Mouse (Mus musculus): Measurements from ENCODE around the gene Ect2.

The Ect2 gene

DNA sequence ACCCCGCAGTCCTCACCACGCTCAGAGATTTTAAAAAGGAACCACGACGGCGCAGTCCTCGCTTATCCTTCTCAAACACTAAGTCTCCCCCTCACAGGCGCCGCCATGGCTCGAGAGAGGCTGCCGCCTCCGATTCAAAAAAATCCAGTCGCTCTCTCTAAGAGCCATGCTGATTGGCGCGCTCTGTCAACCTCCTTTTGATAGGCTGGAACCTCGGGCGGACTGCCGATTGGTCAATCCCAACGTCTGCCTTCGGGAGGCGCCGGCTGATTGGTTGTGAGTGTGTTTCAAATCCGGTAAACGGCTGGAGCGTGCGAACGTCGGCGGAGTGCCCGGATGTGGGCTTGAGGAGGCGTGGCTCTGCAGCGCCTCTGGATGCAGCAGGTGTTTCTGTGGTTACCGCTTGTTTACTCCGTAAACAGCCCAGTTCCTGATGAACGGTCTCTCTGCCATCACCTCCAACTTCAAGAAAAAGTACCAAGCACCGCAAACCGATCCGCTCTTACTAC is at the start of gene Ect2:
TSS of gene Ect2 (minus strand) at position 178 of the 509 bp plus-strand sequence.
- DNase-seq (ENCODE audit: low read depth) = peak; percentile 96

DNA sequence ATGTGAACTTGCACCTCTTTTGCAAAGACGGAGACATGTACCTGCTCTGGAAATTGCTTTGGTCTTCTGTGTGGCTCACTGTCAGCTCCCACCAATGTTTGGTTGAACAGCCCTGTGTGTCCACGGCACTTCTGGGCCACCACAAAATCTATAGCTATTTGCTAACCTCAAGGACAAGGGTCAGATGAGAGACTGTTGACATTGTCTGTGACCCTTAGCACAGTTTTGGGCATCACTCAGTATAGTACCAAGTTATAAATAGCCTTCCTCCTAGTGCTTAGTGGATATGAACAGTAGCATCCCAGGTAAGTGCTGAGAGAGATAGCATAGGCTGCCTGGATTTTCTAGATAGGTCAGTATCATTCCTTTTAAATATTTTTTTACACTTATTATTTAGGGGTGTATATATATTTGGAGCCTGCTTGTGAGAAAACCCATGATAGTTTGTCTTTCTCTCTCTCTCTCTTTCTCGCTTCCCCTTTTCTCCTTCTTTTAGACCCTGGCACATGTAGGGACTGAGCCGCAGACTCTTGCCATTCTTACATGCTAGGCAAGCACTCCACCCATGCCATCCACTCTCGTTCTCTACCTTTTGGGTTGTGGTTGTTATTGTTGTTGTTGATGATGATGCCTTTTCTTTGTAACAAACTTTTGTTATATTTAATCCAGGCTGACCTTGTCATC is 48.2 kb upstream of the Ect2 start:
- no peak for DNase-seq (ENCODE audit: low read depth)

DNA sequence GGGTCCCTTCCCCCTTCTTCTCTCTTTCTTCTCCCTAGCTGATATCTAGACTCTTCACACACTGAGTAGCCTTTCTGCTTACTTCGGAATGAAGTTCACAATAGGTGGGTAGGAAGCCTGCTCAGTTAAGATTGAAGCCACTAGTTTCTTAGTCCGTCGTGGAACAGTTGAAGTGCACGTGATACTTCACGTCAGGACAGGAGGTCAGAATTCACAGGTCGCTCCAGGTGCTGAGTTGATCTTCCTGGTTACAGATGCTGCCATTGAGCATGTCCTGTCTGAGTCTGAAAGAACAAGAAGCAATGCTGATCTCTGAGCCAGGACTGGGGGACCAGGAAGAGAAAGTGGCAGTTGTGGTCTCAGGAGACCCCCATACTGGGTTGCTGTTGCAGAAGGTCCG is 45.4 kb upstream of the Ect2 start:
- no peak for DNase-seq (ENCODE audit: low read depth)

DNA sequence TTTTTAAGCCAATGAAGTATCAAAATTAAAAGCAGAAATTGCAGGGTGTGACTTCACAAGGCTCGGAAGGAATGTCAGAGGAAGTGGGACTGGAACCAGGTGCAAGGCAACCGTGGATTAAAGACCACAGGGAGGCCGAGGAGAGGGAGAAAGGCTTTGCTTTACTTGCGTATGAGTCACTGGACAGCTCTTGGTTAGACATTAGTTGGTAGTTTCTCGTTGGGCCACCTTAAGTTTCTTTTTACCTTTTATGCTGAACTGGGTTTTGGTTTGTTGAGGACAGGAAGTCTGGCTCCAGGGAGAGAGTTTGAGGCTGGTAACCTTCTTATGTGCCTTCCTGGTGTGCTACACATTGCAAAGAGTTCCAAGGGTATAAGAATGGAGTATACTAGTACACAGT is 44.1 kb upstream of the Ect2 start:
- DNase-seq (ENCODE audit: low read depth) = no peak

DNA sequence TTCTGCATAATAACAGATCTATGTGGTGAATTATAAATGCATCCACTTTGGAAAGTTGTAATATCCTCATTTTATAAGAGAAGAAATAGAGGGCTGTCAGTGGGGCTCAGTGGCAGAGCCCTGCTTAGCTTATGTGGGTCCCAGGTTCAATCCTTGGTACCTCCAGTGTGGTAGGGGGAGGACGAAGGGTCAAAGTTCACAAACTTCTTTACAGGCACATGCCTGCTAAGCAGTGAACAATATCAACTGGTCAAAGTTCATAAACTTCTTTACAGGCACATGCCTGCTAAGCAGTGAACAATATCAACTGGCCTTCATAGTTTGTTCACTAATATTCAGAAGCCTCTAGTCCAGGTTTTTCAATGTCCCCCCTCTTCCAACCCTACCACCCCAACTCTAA is 42.9 kb upstream of the Ect2 start:
- DNase-seq (ENCODE audit: low read depth) = no peak

DNA sequence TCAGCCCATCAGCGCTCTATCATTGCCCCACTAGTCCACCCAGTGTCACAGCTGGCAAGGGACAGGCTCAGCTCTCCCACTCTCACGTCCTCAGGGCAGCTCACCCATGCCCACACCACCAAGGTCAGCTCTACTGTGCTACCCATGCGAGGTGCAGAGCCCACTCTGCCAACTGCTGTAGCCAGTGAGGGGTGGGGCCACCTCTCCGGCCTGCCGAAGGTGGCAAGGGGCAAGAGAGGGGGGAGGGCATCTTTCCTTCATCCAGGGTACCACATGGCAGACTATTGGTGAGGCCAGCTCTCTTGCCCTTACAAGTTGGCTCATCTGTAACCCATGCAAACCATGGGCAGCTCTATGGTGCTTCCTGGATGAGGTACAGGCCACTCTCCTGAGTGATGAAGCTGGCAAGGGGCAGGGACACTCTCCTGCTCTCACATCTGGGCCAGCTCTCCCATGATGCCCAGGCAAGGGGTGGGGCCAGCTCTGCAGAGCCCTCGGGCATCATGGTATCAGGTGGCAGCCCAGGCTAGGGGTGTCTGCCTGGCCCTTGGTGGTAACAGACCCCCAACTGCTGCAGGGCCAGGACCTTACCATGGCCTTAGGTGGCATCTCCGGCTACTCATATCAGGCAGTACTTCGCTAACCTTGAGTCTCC is 42.0 kb upstream of the Ect2 start:
- DNase-seq (ENCODE audit: low read depth) = no peak

DNA sequence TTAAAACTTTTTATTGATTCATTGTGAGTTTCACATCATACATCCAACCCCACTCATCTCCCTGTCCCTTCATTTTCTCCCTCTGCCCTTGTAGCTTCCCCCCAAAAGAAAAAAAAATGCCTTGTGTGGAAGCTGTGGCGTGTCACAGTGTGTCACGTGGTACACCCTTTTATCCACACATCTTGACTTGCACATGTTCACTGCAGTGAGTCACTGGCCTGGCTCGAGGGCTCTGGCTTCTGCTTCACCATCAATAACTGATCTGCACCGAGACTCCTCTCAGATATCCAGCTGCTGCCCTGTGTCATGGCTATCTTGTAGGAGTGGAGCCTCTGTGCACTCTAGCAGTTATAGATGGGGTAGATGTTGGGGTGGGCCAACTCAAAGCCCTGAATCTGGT is 41.5 kb upstream of the Ect2 start:
- DNase-seq (ENCODE audit: low read depth) = no peak

DNA sequence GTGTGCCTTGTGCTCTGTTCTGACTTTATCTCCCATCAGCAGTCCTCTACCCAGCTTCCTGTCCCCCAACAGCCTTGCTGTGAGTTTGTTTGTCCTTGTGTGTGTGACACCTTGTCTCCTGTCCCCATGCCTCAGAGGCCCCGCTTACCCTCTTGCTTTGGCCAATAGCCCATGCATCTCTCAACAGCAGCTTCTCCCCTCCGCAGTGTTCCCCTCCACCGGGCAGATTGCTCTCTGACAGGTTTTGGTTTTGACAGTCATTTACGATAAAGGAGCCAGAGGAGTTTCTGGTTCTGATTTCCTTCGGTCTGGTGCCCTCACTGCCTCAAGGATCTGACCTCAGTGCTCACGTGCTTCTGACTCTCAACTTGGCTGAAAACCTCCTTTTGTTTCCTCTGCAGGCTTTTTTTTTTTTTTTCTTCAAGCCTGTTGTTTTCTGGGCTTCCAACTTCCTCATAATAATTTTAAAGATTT is 40.2 kb upstream of the Ect2 start:
- no peak for DNase-seq (ENCODE audit: low read depth)

DNA sequence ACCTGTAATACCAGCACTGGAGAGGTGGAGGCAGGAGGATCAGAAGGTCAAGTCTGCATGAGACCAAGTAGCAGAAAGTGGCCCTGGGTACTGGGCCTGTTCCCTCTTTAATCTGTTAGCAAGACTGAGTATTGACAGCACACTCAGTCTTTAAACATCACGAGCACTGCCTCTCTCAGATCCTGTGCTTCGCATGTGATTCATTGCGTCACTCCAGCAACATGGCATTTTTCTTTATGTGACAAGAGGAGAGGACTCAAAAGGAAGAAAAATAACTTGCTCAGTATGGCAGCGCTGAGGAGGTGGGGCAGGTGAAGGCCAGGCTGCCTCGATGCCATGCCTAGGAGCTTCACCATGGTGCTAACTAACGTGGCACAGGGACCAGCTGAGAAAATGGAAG is 38.2 kb upstream of the Ect2 start:
- DNase-seq (ENCODE audit: low read depth) = no peak

DNA sequence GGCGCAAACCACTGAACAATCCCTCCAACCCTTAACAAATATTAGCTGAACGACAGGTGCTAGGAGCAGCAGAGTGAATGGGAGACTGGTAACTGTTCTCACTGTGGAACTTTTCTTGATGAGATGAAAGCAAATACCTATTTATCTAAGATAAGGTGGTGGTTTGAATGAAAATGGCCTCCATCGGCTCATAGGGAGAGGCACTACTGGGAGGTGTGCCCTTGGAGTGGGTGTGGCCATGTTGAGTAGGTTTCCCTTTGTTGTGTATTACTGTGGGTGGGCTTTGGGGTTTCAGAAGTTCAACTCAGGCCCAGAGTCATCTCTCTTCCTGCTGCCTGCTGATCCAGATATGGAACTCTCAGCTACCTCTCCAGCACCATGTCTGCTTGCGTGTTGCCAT is 37.2 kb upstream of the Ect2 start:
- DNase-seq (ENCODE audit: low read depth) = no peak

DNA sequence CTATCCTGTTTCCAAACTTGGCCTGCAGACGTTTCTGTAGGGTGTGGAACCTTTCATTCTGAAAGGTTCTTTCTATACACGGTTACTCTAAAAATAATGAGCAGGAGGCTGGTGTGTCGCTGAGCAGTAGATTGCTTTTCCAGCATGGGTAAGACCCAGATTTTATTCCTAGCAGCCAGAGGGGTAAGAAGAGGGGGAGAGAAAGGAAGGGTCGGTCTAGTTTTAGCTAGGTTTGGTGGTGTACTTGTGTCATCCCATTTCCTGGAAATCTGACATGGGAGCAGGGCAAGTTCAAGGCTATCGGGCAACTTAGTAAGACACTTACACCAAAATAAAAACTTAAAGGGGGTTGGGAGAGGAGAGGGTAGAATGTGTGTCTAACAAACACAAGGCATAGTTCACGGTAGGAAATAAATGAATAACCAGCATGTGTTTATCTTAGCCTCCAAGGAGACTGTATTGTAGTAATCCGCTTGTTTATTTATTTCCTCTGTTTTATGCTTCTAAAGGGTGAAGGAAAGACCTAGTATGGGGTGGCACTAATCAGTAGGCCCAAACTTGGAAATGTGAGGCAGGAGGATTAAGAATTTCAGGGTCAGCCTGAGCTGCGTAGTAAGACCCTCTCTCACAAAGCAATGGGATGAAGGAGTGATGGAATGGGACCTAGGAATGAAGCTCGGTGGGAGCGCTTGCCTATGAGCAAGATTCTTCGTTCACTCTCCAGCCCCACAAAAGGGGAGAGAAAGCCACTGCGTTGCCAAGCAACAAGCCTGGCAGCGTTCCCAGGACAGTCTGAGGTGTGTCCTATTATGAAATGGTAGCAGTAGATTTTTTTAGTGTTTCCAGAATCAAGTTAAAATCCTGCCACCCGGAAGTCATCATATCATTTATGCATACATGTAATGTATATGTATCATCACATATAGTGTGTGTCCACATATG is 35.9 kb upstream of the Ect2 start:
- no peak for DNase-seq (ENCODE audit: low read depth)

DNA sequence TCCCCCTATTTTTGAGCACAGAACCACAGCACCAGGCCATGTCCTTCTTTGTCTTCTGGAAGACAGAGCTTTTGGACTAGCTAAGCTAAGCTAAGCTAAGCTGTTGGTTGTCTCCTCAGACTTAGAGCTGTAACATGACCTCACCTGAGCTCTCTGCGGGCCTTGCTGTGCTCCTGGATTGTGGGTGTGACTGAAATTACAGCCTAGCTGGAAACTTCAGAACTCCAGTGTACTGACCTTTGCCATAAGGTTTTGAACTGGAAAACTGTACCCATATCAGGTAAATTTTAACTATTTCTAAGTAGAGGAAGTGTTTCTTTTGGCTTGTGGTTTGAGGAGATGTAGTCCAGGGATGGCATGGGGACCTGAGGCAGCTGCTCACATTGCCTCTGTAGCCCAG is 34.7 kb upstream of the Ect2 start:
- no peak for DNase-seq (ENCODE audit: low read depth)

DNA sequence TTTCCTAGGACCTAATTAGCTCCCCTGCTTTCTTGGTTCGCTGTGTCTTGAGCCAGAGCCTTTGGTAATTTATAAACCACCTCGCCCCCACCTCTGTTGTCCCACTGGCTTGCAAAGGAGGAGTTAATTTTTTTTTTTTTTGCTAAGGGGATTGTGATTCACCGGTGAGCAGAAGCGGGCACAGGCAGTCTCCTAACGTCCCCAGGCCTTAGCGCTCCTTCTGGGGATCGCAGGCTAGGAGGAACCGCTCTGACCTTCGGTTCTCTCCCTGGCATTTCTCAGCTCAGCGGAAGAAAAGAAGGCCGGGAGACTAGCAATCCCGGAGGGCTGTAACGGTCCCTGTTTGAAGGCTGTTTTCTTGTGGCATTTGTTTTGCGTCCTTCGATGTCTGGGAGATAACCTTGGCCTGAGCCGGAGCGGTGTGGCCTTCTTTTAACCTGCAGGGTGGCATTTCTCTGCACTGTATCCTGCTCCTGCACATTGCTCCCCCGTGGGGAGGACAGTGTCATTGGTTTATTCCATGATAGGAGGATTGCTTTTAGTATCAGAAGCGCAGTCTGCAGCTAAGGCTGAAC is 30.0 kb upstream of the Ect2 start:
- DNase-seq (ENCODE audit: low read depth) = no peak

DNA sequence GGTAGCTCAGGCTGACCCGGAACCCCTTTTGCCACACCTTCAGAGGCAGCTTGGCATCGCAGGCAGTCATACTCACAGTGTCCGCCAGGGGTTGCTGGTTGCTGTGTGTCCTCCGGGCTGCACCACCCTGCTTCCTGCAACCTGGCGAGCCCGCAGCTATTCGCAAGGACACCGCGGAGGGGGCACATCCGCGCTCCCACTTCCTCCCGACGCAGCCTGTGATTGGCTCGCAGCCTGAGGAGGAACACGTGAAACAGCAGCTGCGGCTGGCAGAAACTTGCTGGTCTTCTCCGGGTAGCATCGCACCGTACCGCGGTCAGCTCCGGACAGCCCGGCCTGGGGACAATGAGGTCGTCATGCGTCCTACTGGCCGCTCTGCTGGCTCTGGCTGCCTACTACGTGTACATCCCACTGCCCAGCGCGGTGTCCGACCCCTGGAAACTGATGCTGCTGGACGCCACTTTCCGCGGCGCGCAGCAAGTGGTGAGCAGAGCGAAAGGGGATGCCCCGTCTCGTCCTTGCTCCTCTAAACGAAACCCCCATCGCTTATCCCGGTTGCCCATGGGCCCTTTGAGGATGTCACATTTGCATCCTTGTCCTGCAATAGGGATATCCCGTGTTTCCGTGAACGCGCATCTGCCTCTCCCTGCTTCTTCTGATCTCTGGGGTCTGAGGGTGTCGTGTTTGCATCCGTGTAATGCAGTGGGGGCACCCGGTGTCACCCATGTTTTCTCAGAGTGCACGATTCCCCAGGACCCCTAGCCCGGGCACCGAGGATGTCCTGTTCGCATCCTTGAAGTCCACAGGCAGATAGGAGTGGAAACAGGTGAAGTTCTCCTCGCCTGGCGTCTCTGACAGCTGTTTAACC is 29.3 kb upstream of the Ect2 start, which contains the start of gene Nceh1:
TSS of gene Nceh1 (plus strand) at position 233 of the 868 bp plus-strand sequence.
- DNase-seq (ENCODE audit: low read depth) = peak; percentile 81

DNA sequence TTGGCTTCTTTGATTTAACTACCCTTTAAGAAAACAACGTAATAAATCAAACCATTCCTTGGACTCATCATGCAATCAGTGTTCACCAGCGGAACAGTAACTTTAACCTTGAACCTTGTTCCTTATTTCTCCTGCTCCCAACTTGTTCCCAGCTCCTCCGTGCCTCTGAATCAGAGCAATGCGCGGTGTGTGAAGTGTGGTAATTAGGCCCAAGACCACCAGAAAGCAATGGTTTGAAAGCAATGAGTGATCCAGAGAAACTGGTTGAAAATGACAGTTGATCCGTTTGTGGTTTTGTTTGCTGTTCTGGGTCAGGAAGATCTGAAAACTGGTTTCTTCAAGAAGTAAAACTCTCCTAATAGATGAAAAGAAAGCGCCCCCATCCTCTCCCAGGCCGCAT is 26.0 kb upstream of the Ect2 start:
- DNase-seq (ENCODE audit: low read depth) = no peak

DNA sequence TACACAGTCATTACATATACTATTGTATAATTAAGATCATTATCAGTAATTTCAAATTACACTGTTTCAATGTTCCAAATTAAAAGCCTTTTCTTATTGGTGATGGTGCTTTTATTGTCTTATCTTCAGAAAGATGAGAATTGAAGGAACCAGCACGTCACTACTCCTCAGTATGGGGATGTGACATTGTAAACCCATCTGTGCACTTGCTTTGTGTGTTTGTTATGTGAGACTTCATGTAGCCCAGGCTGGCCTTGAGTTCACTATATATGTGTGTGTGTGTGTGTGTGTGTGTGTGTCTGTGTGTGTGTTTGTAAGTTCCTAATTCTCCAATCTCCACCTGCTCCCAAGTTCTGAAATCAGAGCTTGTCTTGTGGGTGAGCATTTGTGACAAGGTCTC is 16.6 kb upstream of the Ect2 start:
- no peak for DNase-seq (ENCODE audit: low read depth)

DNA sequence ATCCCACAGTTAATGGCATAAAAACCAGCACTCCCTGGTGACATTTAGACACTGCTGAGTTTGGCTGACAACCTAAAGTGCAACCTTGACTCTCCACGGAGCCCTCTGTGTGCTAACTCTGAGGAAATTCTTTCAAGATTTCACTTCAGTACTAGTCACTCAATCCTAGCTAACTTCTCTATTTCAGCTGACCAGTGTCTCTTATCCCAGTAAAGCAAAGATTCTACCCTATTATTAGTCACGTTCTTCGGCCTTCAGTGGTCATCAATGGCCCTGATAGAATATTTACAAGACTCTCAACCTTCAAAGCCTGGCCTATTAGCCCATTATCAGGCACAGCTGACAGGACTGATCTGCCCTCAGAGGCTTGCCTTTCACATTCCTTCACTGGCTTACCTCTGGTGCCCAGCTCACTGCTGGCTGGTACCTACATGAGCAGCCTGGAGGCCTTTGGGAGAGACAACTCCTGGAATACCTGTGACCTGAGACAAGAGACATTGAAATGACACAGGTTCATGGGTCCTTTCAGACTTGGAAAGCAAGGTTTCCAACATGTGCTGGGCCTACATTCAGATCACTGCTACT is 11.9 kb upstream of the Ect2 start:
- no peak for DNase-seq (ENCODE audit: low read depth)

DNA sequence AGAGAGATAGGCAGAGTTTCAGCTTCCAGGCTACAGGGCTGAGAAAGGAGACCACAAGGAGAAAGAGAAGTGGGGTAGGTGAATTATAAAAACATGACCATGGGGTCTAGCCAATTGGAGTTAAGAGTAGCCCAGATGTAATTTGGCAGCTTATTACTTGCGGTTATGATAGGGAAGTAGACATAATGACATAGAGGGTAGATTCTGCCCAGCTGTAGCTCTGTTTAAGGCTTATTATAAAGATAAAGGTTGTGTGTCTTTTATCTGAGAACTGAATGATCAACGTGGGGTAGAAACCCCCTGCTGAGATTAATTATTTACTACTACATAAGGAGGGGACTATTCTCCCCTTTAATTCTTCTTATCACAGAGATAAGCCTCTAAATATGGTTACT is 8.7 kb upstream of the Ect2 start:
- no peak for DNase-seq (ENCODE audit: low read depth)

DNA sequence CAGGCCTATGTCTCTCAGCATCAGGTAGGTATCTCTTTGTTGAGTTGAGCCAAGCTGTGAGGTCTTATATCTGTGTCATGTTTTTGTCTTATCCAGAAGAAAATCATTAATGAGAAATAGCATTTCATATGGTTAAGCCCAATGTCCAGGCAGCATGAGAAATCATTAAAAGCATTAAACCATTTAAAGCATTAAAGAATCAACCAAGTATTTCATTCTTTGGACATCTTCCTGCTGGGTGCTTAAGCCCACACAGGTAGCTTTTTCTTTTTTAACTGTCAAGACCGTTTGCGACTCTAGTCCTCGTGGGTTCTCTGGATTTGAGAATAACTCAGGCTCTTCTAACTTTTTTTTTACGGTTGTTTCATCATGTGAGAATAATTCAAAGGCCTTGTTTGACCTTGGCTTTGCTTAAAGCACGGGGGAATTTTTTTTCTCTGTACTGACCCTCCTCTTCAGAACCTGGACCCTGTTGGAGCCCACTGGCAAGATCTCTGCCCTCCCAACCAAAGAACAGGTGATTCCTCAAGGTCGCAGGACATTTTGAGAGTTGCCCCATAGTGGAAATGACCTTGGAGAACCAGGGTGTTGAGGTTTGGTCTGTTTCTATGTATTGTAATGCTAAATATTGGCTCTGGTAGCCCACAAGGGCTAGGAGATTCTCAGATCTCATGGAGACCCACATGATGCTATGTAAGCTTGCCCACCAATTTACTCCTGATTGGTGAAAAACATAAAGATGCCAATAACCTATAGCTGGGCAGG is 8.1 kb upstream of the Ect2 start:
- no peak for DNase-seq (ENCODE audit: low read depth)

DNA sequence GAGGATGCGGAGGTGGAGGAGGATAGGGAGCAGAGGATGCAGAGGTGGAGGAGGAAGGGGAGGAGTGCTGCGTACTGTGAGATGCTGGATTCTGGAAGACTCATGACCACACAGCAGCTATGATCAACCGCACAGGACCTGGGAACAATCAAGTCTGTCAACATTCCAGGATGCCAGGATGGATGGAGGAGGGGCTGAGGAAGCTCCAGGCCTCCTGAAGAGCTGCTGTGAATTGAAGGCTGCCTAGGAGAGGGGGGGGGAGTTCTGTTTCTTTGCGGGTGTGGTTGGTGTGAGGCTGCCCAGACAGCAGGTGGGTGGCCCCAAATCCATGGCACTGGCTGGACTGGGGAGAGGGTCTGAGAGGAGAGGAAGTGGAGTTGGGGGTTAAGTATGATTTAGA is 5.2 kb upstream of the Ect2 start:
- DNase-seq (ENCODE audit: low read depth) = no peak
